Mouse (Mus musculus) heart, postnatal 10 days (tissue): ENCODE measurements around the gene Zfp947. TPM values are rescaled to one million over a fixed set of nuclear protein-coding genes. Genes with fewer than 3 reads are reported as not detected.
"Not testable (repeated sequence)": the region's sequence is repeated elsewhere in the genome, so short reads cannot be mapped to it uniquely, and the experiment has no call there.

Experiments
- DNase-seq, 2 experiments: peaks; one replicate each; pipeline ENCODE4 v3.0.0; 2021
- intact Hi-C: fragments of 180-260 bp; cut with DNase I; formaldehyde crosslinking; loops from one replicate; pipeline ENCODE4 v1.15.1; 2025
- total RNA-seq, 2 experiments: library from RNA; stranded (reverse); gene quantifications; 2 replicates each; pipeline ENCODE4 v1.2.3; 2021

The Zfp947 gene
- 1 to 10 TPM in 1 of 2 experiments, under 1 TPM in 1; 0.89 to 1.8 TPM for total RNA-seq

- peak; percentile 69 to 70 for DNase-seq
- intact Hi-C loops: loop anchor here (10.0 kb wide), 1 partner anchor 59 kb away; the partner anchor contains the start of gene Zfp994
These were observed at the start of gene Zfp947 for GRCm38 (mm10) chr17:22165722-22166294. Zfp947 (minus strand) TSS chr17:22166190.

- intact Hi-C loops: loop anchor here (10.0 kb wide), 1 partner anchor 59 kb away; the partner anchor contains the start of gene Zfp994
- DNase-seq: not testable (repeated sequence)
These were observed 686 bp downstream of the Zfp947 start for GRCm38 (mm10) chr17:22165304-22165703.

GRCm38 (mm10) chr17:22153951-22154350, 12.0 kb downstream of the Zfp947 start:
- intact Hi-C loops: loop anchor here (5.0 kb wide), 1 partner anchor 263 kb away; no protein-coding TSS in a partner anchor
- not testable (repeated sequence) for DNase-seq

GRCm38 (mm10) chr17:22118770-22119169, 47.2 kb downstream of the Zfp947 start:
- intact Hi-C loops: no loop called here
- DNase-seq: no peak

Other genes with a start within 250 kb of the Zfp947 start
- 1 to 10 TPM; 7.2 to 7.6 TPM for gene Zfp942, start 203.7 kb downstream of the Zfp947 start, total RNA-seq
- 10 to 100 TPM; 18.4 to 18.9 TPM for gene Zfp943, start 203.6 kb downstream of the Zfp947 start, total RNA-seq
- gene Zfp994, start 59.4 kb upstream of the Zfp947 start, total RNA-seq: 1 to 10 TPM; 3.1 to 3.3 TPM
- gene CT030661.1, start 148.6 kb upstream of the Zfp947 start, total RNA-seq: 1 to 10 TPM; 7.4 to 9.4 TPM
- gene Zfp944, start 195.2 kb upstream of the Zfp947 start, total RNA-seq: 1 to 10 TPM; 5.3 to 5.4 TPM
- 1 to 10 TPM; 7.0 to 8.1 TPM for gene Zfp758, start 195.3 kb upstream of the Zfp947 start, total RNA-seq